Mouse (Mus musculus) layer of hippocampus, postnatal 10 days (tissue): ENCODE data around the gene Tnf. TPM values are rescaled to one million over a fixed set of nuclear protein-coding genes. Genes with fewer than 3 reads are reported as not detected.

Experiments used
- DNase-seq, 2 experiments: peaks; one replicate each; pipeline ENCODE4 v3.0.0; 2021; ENCODE audit warnings: low spot score in 2 of 2
- long read RNA-seq: library from polyadenylated mRNA; stranded (forward); transcript quantifications from one replicate; pipeline ENCODE4 v2.0.0, GENCODE M21; 2023
- total RNA-seq, 2 experiments: library from RNA; stranded (reverse); gene quantifications; 2 replicates each; pipeline ENCODE4 v1.2.3; 2021

Gene Tnf
- not detected for total RNA-seq
- long read RNA-seq = 0 reads

- DNase-seq = no peak
Measured at GRCm38 (mm10) chr17:35201787-35202186, at the start of gene Tnf. Gene Tnf (minus strand): TSS chr17:35202007.

- peak in 1 of 2 experiments; percentile 16 for DNase-seq
Measured at GRCm38 (mm10) chr17:35251162-35251719, 49.4 kb upstream of the Tnf start.

- DNase-seq = peak in 1 of 2 experiments; percentile 12
Measured at GRCm38 (mm10) chr17:35250348-35251120, 48.7 kb upstream of the Tnf start.

- DNase-seq = peak in 1 of 2 experiments; percentile 9
Measured at GRCm38 (mm10) chr17:35249451-35250197, 47.8 kb upstream of the Tnf start.

GRCm38 (mm10) chr17:35248986-35249385, 47.2 kb upstream of the Tnf start:
- DNase-seq = no peak

- DNase-seq = no peak
Measured at GRCm38 (mm10) chr17:35247144-35247543, 45.3 kb upstream of the Tnf start.

GRCm38 (mm10) chr17:35245731-35246623, 44.2 kb upstream of the Tnf start:
- peak in 1 of 2 experiments; percentile 32 for DNase-seq

- no peak for DNase-seq
Measured at GRCm38 (mm10) chr17:35244999-35245398, 43.2 kb upstream of the Tnf start.

GRCm38 (mm10) chr17:35243086-35243485, 41.3 kb upstream of the Tnf start:
- peak in 1 of 2 experiments; percentile 61 for DNase-seq

- peak; percentile 55 to 66 for DNase-seq
Measured at GRCm38 (mm10) chr17:35242015-35242941, 40.5 kb upstream of the Tnf start.

- DNase-seq = peak; percentile 94 to 97
Measured at GRCm38 (mm10) chr17:35241305-35242014, 39.7 kb upstream of the Tnf start, which contains the start of gene Ddx39b. Gene Ddx39b (plus strand): TSS chr17:35241746.

- no peak for DNase-seq
Measured at GRCm38 (mm10) chr17:35240384-35241304, 38.8 kb upstream of the Tnf start.

- no peak for DNase-seq
Measured at GRCm38 (mm10) chr17:35239700-35240099, 37.9 kb upstream of the Tnf start.

- DNase-seq = no peak
Measured at GRCm38 (mm10) chr17:35237504-35237903, 35.7 kb upstream of the Tnf start.

- no peak for DNase-seq
Measured at GRCm38 (mm10) chr17:35236996-35237395, 35.2 kb upstream of the Tnf start.

GRCm38 (mm10) chr17:35236390-35236746, 34.6 kb upstream of the Tnf start:
- DNase-seq = peak; percentile 100

- peak; percentile 85 to 91 for DNase-seq
Measured at GRCm38 (mm10) chr17:35235614-35236389, 34.0 kb upstream of the Tnf start, which contains the start of gene Nfkbil1. Gene Nfkbil1 (minus strand): TSS chr17:35235792.
